Mouse (Mus musculus) embryonic facial prominence, embryonic 14.5 days (tissue): ENCODE measurements at regions not wholly inside any gene's neighbourhood (a gene's known extent, or its start where the extent isn't known, plus 50 kb on each side); places are given as distances from the start of the nearest gene placed in this dataset.

ENCODE experiments used
- ATAC-seq: fragments of 200-750 bp; cut with Nextera tagmentation; 2 replicates; pipeline ENCODE4 v1.8.0; 2017; ENCODE audit warnings: low read depth, moderate number of reproducible peaks, moderate TSS enrichment
- DNase-seq: peaks from one replicate; pipeline ENCODE4 v3.0.0-alpha.2; 2015; ENCODE audit warnings: low spot score
- H3K27ac ChIP-seq: fragments of 300-500 bp; sonication (generic); replicated peaks from 2 replicates; pipeline ENCODE4 v1.5.1; 2014; ENCODE audit warnings: low read depth, mild to moderate bottlenecking, low read length, moderate library complexity
- H3K27me3 ChIP-seq: fragments of 300-500 bp; sonication (generic); replicated peaks from 2 replicates; pipeline ENCODE4 v1.6.1; 2014; ENCODE audit warnings: low read length; ENCODE audit not compliant: control insufficient read depth, insufficient read depth
- H3K36me3 ChIP-seq: fragments of 300-500 bp; sonication (generic); 2 replicates; pipeline ENCODE4 v1.6.1; 2014; ENCODE audit warnings: low read length, mixed read lengths; ENCODE audit not compliant: control insufficient read depth, insufficient read depth
- H3K4me1 ChIP-seq: fragments of 300-500 bp; sonication (generic); 2 replicates; pipeline ENCODE4 v1.6.1; 2014; ENCODE audit warnings: antibody characterized with exemption, low read length; ENCODE audit not compliant: control insufficient read depth, insufficient read depth
- H3K4me2 ChIP-seq: fragments of 300-500 bp; sonication (generic); 2 replicates; pipeline ENCODE4 v1.6.1; 2014; ENCODE audit warnings: low read depth, mild to moderate bottlenecking, low read length, moderate library complexity, mixed read lengths
- H3K4me3 ChIP-seq: fragments of 300-500 bp; sonication (generic); 2 replicates; pipeline ENCODE4 v1.5.1; 2014; ENCODE audit warnings: low read depth, mild to moderate bottlenecking, low read length
- H3K9ac ChIP-seq: fragments of 300-500 bp; sonication (generic); 2 replicates; pipeline ENCODE4 v1.6.1; 2014; ENCODE audit warnings: low read depth, mild to moderate bottlenecking, low read length, moderate library complexity, mixed read lengths
- H3K9me3 ChIP-seq: fragments of 300-500 bp; sonication (generic); 2 replicates; pipeline ENCODE4 v1.6.1; 2016; ENCODE audit warnings: low read length; ENCODE audit not compliant: control insufficient read depth
- WGBS: fragments of 180-500 bp; shearing (Covaris S2); extraction: QIAGEN DNeasy Blood & Tissue Kit; methylation state at CpG from one replicate; pipeline ENCODE4 v1.1.7; 2014; 5-methylcytosine and 5-hydroxymethylcytosine counted together

DNA sequence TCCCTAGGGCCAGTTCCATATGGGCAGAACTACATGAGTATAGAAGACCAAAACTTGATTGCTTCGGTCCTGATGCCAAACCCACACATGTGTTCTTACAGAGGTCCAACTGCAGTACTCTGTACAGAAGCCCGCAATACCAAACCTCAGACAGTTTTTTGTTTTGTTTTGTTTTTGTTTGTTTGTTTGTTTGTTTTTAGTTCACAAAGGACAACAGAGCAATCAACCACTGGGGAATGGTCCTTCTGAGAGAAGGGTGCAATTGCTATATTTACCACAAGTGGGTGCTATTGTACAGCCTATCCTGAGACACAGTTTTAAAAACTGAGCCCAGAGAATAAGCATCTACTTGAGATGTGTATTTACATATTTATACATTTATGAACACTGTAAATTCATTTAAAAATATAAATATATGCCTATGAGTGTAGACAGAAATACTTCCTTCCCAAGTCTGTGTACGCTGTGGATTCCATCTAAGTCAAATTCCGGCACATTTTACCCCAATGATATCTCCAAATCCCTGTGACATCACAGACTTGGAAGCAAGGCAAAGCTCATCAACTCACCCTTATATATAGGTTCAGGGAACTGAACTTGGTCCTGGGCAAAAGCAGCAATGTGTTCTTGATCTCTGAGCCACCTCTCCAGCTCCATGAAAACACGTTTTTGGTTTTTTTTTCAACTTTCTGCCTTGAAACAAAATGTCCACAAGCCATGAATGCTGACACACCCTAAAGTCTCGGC lies 101.3 kb upstream of the A26c2 start:
- Histone ChIP-seq H3K4me3 (no peak overlapping the region), H3K27ac (no peak overlapping the region), H3K36me3 (no peaks in the 10 kb centered on the region), H3K9ac (no peak overlapping the region), H3K4me1 (no peaks in the 10 kb centered on the region), H3K9me3 (no peaks in the 10 kb centered on the region), H3K27me3 (no peaks in the 10 kb centered on the region), H3K4me2 (no peak overlapping the region)
- WGBS: 60% methylated on average over 6 of the region's 6 CpGs
- peak; percentile 23 for DNase-seq
- ATAC-seq: no peak

DNA sequence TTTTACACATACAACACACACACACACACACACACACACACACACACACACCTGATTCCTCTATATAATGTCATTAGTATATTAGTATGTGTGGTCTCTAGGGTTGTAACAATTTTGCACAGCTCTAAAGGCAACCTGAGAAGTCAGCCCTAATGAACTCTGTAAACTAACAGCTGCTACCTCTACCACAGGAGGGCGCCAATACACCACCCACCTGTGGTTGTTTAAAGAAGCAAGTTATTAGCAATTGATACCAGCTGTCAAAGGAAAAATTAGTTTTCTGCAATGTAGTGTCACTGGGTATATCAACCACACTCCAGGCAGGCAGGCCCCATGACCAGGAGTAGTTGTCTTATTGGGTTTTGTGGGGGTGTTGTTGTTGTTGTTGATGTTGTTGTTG lies 98.8 kb upstream of the A26c2 start:
- H3K4me3 ChIP-seq: no peak overlapping the region
- peak; percentile 6 for DNase-seq
- H3K4me1 ChIP-seq: no peaks in the 10 kb centered on the region
- H3K27ac ChIP-seq: no peak overlapping the region
- no peak overlapping the region for H3K4me2 ChIP-seq
- H3K27me3 ChIP-seq: no peaks in the 10 kb centered on the region
- H3K9me3 ChIP-seq: no peaks in the 10 kb centered on the region
- no peak for ATAC-seq
- no peak overlapping the region for H3K9ac ChIP-seq
- WGBS: 4% methylated on average over 1 of the region's 1 CpGs
- H3K36me3 ChIP-seq: no peaks in the 10 kb centered on the region

DNA sequence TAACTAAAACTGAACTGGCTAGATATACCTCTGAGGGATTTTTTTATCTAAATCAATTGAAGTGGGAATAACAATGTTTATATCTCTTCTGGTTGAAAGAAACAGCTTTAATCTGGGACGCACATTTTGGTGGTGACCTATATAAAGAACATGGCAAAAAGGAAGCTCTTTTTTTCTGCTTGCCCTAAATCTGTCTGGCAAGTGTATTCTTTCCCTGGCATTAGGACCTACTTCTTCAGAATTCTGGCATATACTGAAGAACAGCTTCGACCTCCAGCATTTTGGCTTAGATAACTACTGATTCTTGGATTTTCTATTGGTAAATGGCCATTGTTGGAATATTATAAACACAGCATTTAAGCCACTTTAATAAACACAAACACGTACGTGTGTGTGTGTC lies 70.9 kb upstream of the A26c2 start:
- DNase-seq: no peak
- H3K36me3 ChIP-seq: no peaks in the 10 kb centered on the region

DNA sequence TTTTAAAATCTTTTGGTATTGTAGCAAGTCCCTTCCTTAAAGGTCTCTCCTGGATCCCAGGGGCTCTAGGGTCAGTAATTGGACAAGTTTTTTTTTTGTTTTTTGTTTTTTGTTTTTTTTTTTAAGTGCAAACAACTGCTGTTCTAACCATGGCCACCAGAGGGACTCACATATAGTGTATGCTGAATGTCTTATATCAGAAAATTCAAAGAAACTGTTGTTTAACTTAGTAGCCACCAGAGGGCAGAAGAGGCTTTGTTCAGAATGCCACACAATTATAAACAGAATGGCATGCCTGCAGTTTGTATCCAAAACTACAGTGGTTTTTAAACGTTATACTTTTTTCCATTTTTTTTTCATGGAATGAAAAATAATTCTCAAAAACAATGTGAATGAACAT lies 53.6 kb upstream of the A26c2 start:
- Histone ChIP-seq H3K4me2 (no peak overlapping the region), H3K9ac (no peak overlapping the region), H3K4me1 (no peaks in the 10 kb centered on the region), H3K36me3 (no peaks in the 10 kb centered on the region), H3K27ac (no peak overlapping the region), H3K9me3 (no peaks in the 10 kb centered on the region), H3K27me3 (no peaks in the 10 kb centered on the region), H3K4me3 (no peak overlapping the region)
- DNase-seq (peak; percentile 56), ATAC-seq (no peak)
- WGBS: 13% methylated on average over 1 of the region's 1 CpGs

More for the DNA sequence above, 70.9 kb upstream of the A26c2 start:
- H3K4me1 ChIP-seq: no peaks in the 10 kb centered on the region
- H3K9ac ChIP-seq: no peak overlapping the region
- no peaks in the 10 kb centered on the region for H3K27me3 ChIP-seq
- no peak overlapping the region for H3K4me3 ChIP-seq
- no peak overlapping the region for H3K27ac ChIP-seq
- no peak for ATAC-seq
- no peaks in the 10 kb centered on the region; the same call in 1 of the 2 replicates for H3K9me3 ChIP-seq
- no peak overlapping the region for H3K4me2 ChIP-seq
- WGBS: 81% methylated on average over 4 of the region's 4 CpGs
